Comparison of ENCODE assay signal across 9 mouse cellular contexts in genomic region chr2:80037971-80038370, GRCm38 (mm10).
DNase-seq lines count a peak whose midpoint lies in the region; ATAC-seq lines count a peak whose summit lies in the region.
"Had no signal": no experiment of that assay in that cellular context is flagged by ENCODE, and none has a peak within 500 bp of the region (broad histone marks: within the 10 kb centered on the region; RNA-seq: fewer than 3 reads in every experiment).

No protein-coding gene starts in this region.

- no peaks in the 10 kb centered on the region for H3K9me3 ChIP-seq in kidney, embryonic 14.5 days (ENCODE audit: control insufficient read depth, low read length)
- H3K9me3 ChIP-seq in embryonic facial prominence, embryonic 14.5 days (ENCODE audit: control insufficient read depth, low read length), result no peaks in the 10 kb centered on the region
- H3K9me3 ChIP-seq in liver, embryonic 11.5 days (ENCODE audit: control insufficient read depth, low read length), result no peaks in the 10 kb centered on the region

- H3K36me3 ChIP-seq in kidney, embryonic 14.5 days (ENCODE audit: control insufficient read depth, insufficient read depth, low read length), result no peaks in the 10 kb centered on the region
- no peaks in the 10 kb centered on the region for H3K36me3 ChIP-seq in embryonic facial prominence, embryonic 14.5 days (ENCODE audit: control insufficient read depth, insufficient read depth, low read length)
- no peaks in the 10 kb centered on the region for H3K36me3 ChIP-seq in liver, embryonic 11.5 days (ENCODE audit: control insufficient read depth, insufficient read depth, low read length)

- DNase-seq in kidney, postnatal 25 days, result no peak
- peak; percentile 25 for DNase-seq in NIH3T3 (ENCODE audit: low read depth)
- DNase-seq in embryonic facial prominence, embryonic 14.5 days (ENCODE audit: low spot score), result no peak
- no peak for DNase-seq in liver, embryonic 11.5 days (ENCODE audit: low spot score)
- no peak for DNase-seq in cerebellum, postnatal 10 days
- DNase-seq in cerebellum, adult 9-11 months, result no peak
- DNase-seq: gastrocnemius, postnatal 36 days had no signal

- 63% methylated on average over 5 of the region's 5 CpGs for WGBS in kidney, embryonic 14.5 days
- WGBS in embryonic facial prominence, embryonic 14.5 days, result 51% methylated on average over 5 of the region's 5 CpGs
- WGBS in liver, embryonic 11.5 days, result 72% methylated on average over 5 of the region's 5 CpGs

- H3K4me2 ChIP-seq in kidney, embryonic 14.5 days (replicated peaks; ENCODE audit: low read depth, low read length), result peak overlapping the region; percentile 47
- H3K4me2 ChIP-seq in embryonic facial prominence, embryonic 14.5 days (ENCODE audit: low read depth, low read length), result peak overlapping the region; percentile 50
- H3K4me2 ChIP-seq in liver, embryonic 11.5 days, result no peak overlapping the region

- H3K27ac ChIP-seq in kidney, embryonic 14.5 days (ENCODE audit: low read depth, low read length), result peak overlapping the region; percentile 73; the same call in 1 of the 2 replicates
- no peak overlapping the region for H3K27ac ChIP-seq in embryonic facial prominence, embryonic 14.5 days (replicated peaks; ENCODE audit: low read depth, low read length)
- no peak overlapping the region for H3K27ac ChIP-seq in liver, embryonic 11.5 days (ENCODE audit: low read depth, low read length)
- H3K27ac ChIP-seq: macrophage had no signal

- peak overlapping the region; percentile 34; the same call in 1 of the 2 replicates for H3K9ac ChIP-seq in kidney, embryonic 14.5 days (ENCODE audit: low read depth, low read length)
- no peak overlapping the region for H3K9ac ChIP-seq in embryonic facial prominence, embryonic 14.5 days (ENCODE audit: low read depth, low read length)
- H3K9ac ChIP-seq in liver, embryonic 11.5 days (ENCODE audit: low read depth, low read length), result no peak overlapping the region

- H3K4me1 ChIP-seq in kidney, embryonic 14.5 days (ENCODE audit: control insufficient read depth, insufficient read depth, low read length), result no peaks in the 10 kb centered on the region
- no peaks in the 10 kb centered on the region for H3K4me1 ChIP-seq in embryonic facial prominence, embryonic 14.5 days (ENCODE audit: control insufficient read depth, insufficient read depth, low read length)
- no peaks in the 10 kb centered on the region for H3K4me1 ChIP-seq in liver, embryonic 11.5 days (replicated peaks; ENCODE audit: control insufficient read depth, insufficient read depth, low read length)

- ATAC-seq in kidney, embryonic 14.5 days (ENCODE audit: low FRiP score, low TSS enrichment), result no peak
- ATAC-seq in embryonic facial prominence, embryonic 14.5 days (ENCODE audit: low read depth), result no peak
- ATAC-seq in liver, embryonic 11.5 days (replicated peaks; ENCODE audit: low FRiP score), result no peak

- no peaks in the 10 kb centered on the region for H3K27me3 ChIP-seq in kidney, embryonic 14.5 days (ENCODE audit: control insufficient read depth, insufficient read depth, low read length)
- no peaks in the 10 kb centered on the region for H3K27me3 ChIP-seq in embryonic facial prominence, embryonic 14.5 days (replicated peaks; ENCODE audit: control insufficient read depth, insufficient read depth, low read length)
- H3K27me3 ChIP-seq in liver, embryonic 11.5 days (replicated peaks; ENCODE audit: control insufficient read depth, insufficient read depth, low read length), result no peaks in the 10 kb centered on the region

- peak overlapping the region; percentile 30 for H3K4me3 ChIP-seq in kidney, embryonic 14.5 days (ENCODE audit: low read length)
- H3K4me3 ChIP-seq in embryonic facial prominence, embryonic 14.5 days (ENCODE audit: low read depth, low read length), result peak overlapping the region; percentile 29
- peak overlapping the region; percentile 5; the same call in 1 of the 2 replicates for H3K4me3 ChIP-seq in liver, embryonic 11.5 days (ENCODE audit: low read depth, low read length)
